Mouse (Mus musculus) stomach, postnatal 0 days (tissue): ENCODE data around the gene Dram2. TPM values are rescaled to one million over a fixed set of nuclear protein-coding genes. Genes with fewer than 3 reads are reported as not detected.

Source experiments
- ATAC-seq: fragments of 200-750 bp; cut with Nextera tagmentation; 2 replicates; pipeline ENCODE4 v1.8.0; 2017; ENCODE audit not compliant: low FRiP score, low TSS enrichment
- DNase-seq: peaks from one replicate; pipeline ENCODE4 v3.0.0-alpha.2; 2016; ENCODE audit warnings: low spot score
- H3K27ac ChIP-seq: fragments of 300-500 bp; sonication (generic); replicated peaks from 2 replicates; pipeline ENCODE4 v1.5.1; 2014; ENCODE audit warnings: mild to moderate bottlenecking, control low read depth
- H3K27me3 ChIP-seq: fragments of 300-500 bp; sonication (generic); 2 replicates; pipeline ENCODE4 v1.6.1; 2014; ENCODE audit warnings: low read length; ENCODE audit not compliant: control insufficient read depth, insufficient read depth
- H3K36me3 ChIP-seq: fragments of 300-500 bp; sonication (generic); 2 replicates; pipeline ENCODE4 v1.6.1; 2014; ENCODE audit warnings: low read length, mixed read lengths; ENCODE audit not compliant: control insufficient read depth, insufficient read depth
- H3K4me1 ChIP-seq: fragments of 300-500 bp; sonication (generic); replicated peaks from 2 replicates; pipeline ENCODE4 v1.6.1; 2014; ENCODE audit warnings: antibody characterized with exemption; ENCODE audit not compliant: control insufficient read depth, insufficient read depth
- H3K4me2 ChIP-seq: fragments of 300-500 bp; sonication (generic); replicated peaks from 2 replicates; pipeline ENCODE4 v1.6.1; 2014; ENCODE audit warnings: low read depth, mild to moderate bottlenecking, control low read depth, moderate library complexity
- H3K4me3 ChIP-seq: fragments of 300-500 bp; sonication (generic); 2 replicates; pipeline ENCODE4 v1.5.1; 2014; ENCODE audit warnings: low read depth, low read length, control low read depth
- H3K9ac ChIP-seq: fragments of 300-500 bp; sonication (generic); 2 replicates; pipeline ENCODE4 v1.6.1; 2014; ENCODE audit warnings: mild to moderate bottlenecking, low read length, control low read depth, mixed read lengths
- H3K9me3 ChIP-seq: fragments of 300-500 bp; sonication (generic); 2 replicates; pipeline ENCODE4 v1.6.1; 2016; ENCODE audit warnings: low read length; ENCODE audit not compliant: control insufficient read depth
- CTCF ChIP-seq: IDR thresholded peaks from 2 replicates; pipeline ENCODE4 v1.5.1; 2016; ENCODE audit warnings: antibody characterized with exemption, low read depth, mild to moderate bottlenecking, moderate library complexity
- EP300 ChIP-seq: optimal IDR thresholded peaks from 2 replicates; pipeline ENCODE3; 2016; ENCODE audit warnings: antibody characterized with exemption
- WGBS: fragments of 180-500 bp; shearing (Covaris S2); extraction: QIAGEN DNeasy Blood & Tissue Kit; methylation state at CpG from one replicate; pipeline ENCODE4 v1.1.7; 2014; 5-methylcytosine and 5-hydroxymethylcytosine counted together
- polyA plus RNA-seq: library from polyadenylated mRNA; unstranded; fragments of >200 nt; fragmentation: Nextera tagmentation; extraction: Ambion mirVana; gene quantifications from 2 replicates; pipeline ENCODE4 v1.2.1, GENCODE M21; 2015

The Dram2 gene
- 89.1 and 90.2 TPM in 2 replicates for polyA plus RNA-seq

DNA sequence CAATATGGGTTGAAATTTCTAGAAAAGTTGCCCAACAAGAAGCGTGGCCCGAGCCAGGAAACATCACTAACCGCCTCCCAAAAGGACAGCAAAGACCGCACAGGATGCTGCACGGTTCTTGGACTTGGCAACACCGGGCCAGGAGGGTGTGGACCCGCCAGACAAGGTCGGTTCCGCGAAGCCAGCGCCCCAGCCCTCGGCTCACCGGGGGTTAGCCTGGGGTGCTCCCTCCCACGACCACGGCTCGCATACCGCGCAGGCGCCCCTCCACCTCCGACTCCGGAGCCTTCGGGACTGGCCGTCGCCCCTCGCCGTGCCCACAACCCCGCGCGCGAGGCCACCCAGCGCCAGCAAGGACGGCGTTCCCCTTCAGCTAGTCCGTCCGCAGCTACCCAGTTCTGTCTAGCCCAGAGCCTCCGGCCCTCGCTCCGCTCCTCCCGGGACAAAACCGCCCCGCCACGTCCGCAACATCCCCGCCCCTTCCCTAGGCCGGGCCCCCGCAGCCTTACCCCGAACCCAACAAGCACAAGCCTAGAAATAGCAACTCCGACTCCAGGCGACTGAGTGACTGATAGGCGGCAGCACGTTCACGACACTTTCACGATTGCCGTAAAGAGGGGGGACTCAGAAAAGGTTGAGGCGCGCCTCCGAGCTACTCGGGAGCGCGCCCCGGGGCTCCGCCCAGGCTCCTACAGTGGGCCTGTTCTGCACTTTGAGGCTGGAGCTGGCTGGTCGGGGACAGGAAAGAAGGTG is at the start of gene Dram2, which contains the start of gene Cept1:
Gene Dram2, plus strand, starts transcription at position 628 of the 753 bp plus-strand sequence.
Gene Cept1, minus strand, starts transcription at position 632 of the 753 bp plus-strand sequence.
- ATAC-seq, result peak; percentile 96

DNA sequence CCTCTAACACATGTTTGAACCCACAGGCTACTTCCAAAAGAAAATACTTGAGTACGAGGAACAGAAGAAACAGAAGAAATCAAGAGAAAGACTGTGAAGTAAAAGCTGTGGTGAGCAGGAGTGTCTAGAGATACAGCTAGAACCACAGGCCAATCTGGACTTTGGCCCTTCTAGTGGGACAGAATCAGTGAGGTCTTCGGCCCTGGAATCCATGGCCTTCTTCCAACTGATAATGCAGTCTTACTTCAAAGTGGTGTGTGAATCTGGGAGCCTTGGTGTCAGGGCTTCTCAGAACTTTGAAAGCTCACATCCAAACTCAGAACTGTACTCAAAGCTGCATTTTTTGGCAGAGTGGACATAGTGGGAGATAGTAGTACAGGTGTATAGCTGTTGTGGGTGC is 47.1 kb upstream of the Dram2 start:
- peaks cover 2% of the 10 kb centered on the region; the same call in 1 of the 2 replicates for H3K4me1 ChIP-seq
- no peaks in the 10 kb centered on the region for H3K9me3 ChIP-seq
- H3K4me3 ChIP-seq, result no peak overlapping the region
- H3K27ac ChIP-seq, result no peak overlapping the region
- ATAC-seq, result no peak
- no peaks in the 10 kb centered on the region for H3K27me3 ChIP-seq
- TF ChIP-seq EP300, result no peak
- no peak for TF ChIP-seq CTCF
- no peak overlapping the region for H3K4me2 ChIP-seq
- WGBS, result 84% methylated on average over 2 of the region's 2 CpGs
- no peak overlapping the region for H3K9ac ChIP-seq
- DNase-seq, result no peak
- peaks cover 5% of the 10 kb centered on the region; the same call in 1 of the 2 replicates for H3K36me3 ChIP-seq

More for the DNA sequence above, at the start of gene Dram2, which contains the start of gene Cept1:
- under 1% methylated on average over 62 of the region's 63 CpGs for WGBS
- H3K4me2 ChIP-seq, result peak within 1 kb of the TSS; percentile 53
- no peaks in the 10 kb centered on the region for H3K27me3 ChIP-seq
- 0 out of 2 replicates have a peak, but pooled peaks cover 4% of the 10 kb centered on the region for H3K4me1 ChIP-seq
- peak within 1 kb of the TSS; percentile 92 for H3K4me3 ChIP-seq
- H3K9me3 ChIP-seq, result no peaks in the 10 kb centered on the region
- peaks cover 3% of the 10 kb centered on the region; the same call in 1 of the 2 replicates for H3K36me3 ChIP-seq
- peak; percentile 95 for DNase-seq
- H3K27ac ChIP-seq, result peak within 1 kb of the TSS; percentile 99
- H3K9ac ChIP-seq, result peak within 1 kb of the TSS; percentile 96
- TF ChIP-seq EP300 (no peak), CTCF (peak; percentile 29; the same call in 1 of the 2 replicates)

DNA sequence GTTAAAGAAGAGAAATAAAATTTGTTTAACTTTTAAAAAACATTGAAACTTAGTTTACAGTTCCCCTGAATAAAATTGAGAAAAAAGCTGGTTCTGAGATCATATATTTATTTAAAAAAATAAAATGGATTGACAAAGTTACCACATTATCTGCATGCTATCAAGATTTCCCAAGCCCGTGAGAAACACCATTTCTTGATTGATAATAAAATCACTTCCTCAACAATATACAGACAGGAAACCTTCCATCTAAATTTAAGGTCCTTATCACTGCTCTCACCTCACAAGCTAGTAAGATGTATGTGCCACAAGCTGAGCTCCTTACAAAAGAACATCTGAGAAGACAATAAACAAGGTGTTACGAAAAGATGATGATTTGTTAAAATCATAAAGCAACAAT is 44.7 kb upstream of the Dram2 start:
- H3K27me3 ChIP-seq, result no peaks in the 10 kb centered on the region
- H3K9me3 ChIP-seq, result no peaks in the 10 kb centered on the region
- ATAC-seq (no peak), DNase-seq (no peak)
- H3K4me2 ChIP-seq, result no peak overlapping the region
- no peaks in the 10 kb centered on the region for H3K4me1 ChIP-seq
- H3K27ac ChIP-seq, result no peak overlapping the region
- H3K9ac ChIP-seq, result no peak overlapping the region
- H3K36me3 ChIP-seq, result peaks cover 5% of the 10 kb centered on the region; the same call in 1 of the 2 replicates
- H3K4me3 ChIP-seq, result no peak overlapping the region
- TF ChIP-seq CTCF (no peak), EP300 (no peak)
- WGBS, result 82% methylated on average over 2 of the region's 2 CpGs

DNA sequence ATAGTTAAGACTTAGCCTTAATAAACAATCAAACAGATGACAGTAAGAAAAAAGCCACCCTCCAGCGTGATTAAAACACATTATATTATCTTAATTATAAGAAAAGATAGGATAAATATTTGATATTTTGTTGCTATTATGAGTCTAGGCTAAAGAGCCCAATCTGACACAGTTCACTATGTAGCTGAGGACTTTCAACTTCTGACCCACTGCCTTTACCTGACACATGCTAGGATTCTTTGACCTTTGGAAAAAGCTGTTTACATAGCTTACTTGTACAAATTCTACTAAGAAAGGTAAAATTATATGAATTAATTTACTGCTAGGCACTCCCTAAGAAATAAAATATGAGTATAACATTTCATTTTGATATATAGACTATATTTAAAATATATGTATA is 36.9 kb upstream of the Dram2 start:
- Histone ChIP-seq H3K4me1 (no peaks in the 10 kb centered on the region), H3K27me3 (no peaks in the 10 kb centered on the region), H3K36me3 (no peaks in the 10 kb centered on the region), H3K4me3 (no peak overlapping the region), H3K9ac (no peak overlapping the region), H3K9me3 (no peaks in the 10 kb centered on the region), H3K27ac (no peak overlapping the region), H3K4me2 (no peak overlapping the region)
- no peak for DNase-seq
- 70% methylated on average over 1 of the region's 1 CpGs for WGBS
- TF ChIP-seq EP300, result no peak
- TF ChIP-seq CTCF, result no peak
- no peak for ATAC-seq

DNA sequence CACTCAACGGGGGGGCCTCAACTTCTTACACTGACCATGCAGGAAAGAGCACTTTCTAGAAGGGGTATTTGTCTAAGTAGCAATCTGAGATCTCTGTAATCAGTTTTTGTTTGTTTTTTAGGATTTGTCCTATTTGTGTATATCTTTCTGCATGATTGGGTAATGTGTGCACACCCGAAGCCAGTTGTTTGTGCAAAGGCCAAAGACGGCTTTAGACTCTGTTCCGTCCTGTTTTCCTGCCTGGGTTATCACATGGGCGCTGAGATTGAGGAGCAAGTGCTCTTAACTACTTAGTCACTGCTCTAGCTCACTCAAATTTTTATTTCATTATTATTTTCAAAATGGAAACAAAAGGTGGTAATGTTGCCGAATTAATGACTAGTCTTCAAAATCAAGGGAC is 32.6 kb upstream of the Dram2 start:
- Histone ChIP-seq H3K27me3 (no peaks in the 10 kb centered on the region), H3K36me3 (no peaks in the 10 kb centered on the region), H3K4me2 (no peak overlapping the region), H3K4me1 (no peaks in the 10 kb centered on the region), H3K27ac (no peak overlapping the region), H3K9me3 (no peaks in the 10 kb centered on the region), H3K4me3 (no peak overlapping the region), H3K9ac (no peak overlapping the region)
- WGBS, result 62% methylated on average over 6 of the region's 6 CpGs
- no peak for TF ChIP-seq EP300
- TF ChIP-seq CTCF, result no peak
- no peak for ATAC-seq
- peak; percentile 33 for DNase-seq

DNA sequence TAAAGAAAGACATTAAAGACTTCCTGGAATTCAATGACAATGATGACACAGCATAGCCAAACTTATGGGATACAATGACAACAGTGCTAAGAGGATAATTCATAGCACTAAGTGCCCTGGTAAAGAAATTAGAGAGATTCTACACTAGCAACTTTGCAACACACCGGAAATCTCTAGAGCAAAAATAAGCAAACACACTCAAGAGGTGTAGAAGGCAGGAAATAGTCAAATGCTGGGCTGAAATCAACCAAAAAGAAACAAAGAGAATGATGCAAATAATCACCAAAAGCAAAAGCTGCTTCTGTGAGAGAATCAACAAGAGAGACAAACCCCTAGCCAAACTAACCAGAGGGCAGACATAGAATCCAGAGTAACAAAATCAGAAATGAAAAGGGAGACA is 24.9 kb upstream of the Dram2 start:
- 100% methylated on average over 1 of the region's 1 CpGs for WGBS
- H3K9ac ChIP-seq, result no peak overlapping the region
- H3K4me3 ChIP-seq, result no peak overlapping the region
- H3K4me1 ChIP-seq, result no peaks in the 10 kb centered on the region
- no peaks in the 10 kb centered on the region for H3K27me3 ChIP-seq
- TF ChIP-seq CTCF, result no peak
- TF ChIP-seq EP300, result no peak
- H3K9me3 ChIP-seq, result no peaks in the 10 kb centered on the region
- no peak for ATAC-seq
- no peak for DNase-seq
- H3K36me3 ChIP-seq, result no peaks in the 10 kb centered on the region
- H3K4me2 ChIP-seq, result no peak overlapping the region
- no peak overlapping the region for H3K27ac ChIP-seq
